Mouse (Mus musculus) central nervous system, embryonic 18 days (tissue): ENCODE results near the gene Krtap5-2. TPM values are rescaled to one million over a fixed set of nuclear protein-coding genes. Genes with fewer than 3 reads are reported as not detected.

ENCODE experiments used
- polyA plus RNA-seq: library from polyadenylated mRNA; depleted of rRNA; stranded (reverse); fragments of >200 nt; gene quantifications from 2 replicates; pipeline ENCODE4 v1.2.3, GENCODE M21; 2012; rRNA removed

The Krtap5-2 gene
- not detected in 2 replicates for polyA plus RNA-seq

DNA sequence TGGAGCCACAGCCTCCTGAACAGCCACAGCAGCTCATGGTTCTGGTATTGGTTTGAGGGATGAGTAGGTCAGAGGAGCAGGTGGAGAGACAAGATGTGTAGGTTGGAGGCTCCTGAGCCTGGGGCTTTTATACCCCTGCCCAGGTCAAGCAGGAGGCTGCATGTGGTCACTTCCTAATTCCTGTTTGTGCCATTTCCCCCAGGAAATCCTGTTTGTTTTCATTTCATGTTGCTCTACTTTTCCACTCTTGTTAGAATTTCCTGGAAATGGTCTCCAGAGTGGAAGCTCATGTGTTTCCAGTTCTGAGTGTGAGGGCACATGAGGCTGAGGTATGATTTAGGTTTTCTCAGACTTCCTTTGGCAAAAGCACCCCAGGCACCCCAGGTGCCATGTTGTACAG lies at the start of gene Krtap5-2:
Gene Krtap5-2, minus strand, starts transcription at position 101 of the 400 bp plus-strand sequence.

DNA sequence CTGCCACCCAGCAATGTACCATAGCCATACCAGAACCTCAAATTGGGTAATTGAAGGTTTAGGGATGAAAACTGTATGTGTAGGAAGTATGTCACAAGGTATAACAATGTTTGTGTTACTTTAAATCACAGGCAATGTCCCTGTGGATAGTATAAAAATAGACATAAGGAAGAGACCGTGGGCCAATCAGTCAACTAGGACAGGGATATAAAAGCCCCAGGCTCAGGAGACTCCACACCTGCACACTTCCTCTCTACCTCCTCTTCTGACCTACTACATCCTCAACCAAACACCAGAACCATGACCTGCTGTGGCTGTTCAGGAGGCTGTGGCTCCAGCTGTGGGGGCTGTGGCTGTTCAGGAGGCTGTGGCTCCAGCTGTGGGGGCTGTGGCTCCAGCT lies 35.8 kb upstream of the Krtap5-2 start, which contains the start of gene Gm7579:
Gene Gm7579, plus strand, starts transcription at position 301 of the 400 bp plus-strand sequence.

DNA sequence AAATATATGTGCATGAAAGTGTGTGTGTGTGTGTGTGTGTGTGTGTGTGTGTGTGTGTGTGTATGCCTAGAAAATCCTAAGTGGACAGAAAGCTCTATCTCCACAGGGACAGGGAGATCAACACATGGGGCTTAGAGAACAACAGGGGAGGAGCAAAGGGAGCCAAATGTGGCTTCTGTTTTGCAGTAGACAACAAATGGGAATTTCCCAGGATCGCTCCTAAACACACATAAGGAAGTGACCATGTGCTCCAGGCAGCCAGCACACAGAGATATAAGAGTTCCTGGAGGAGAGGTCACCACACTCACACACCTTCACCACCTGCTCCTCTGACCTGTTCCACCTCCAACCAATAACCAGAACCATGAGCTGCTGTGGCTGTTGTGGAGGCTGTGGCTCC lies 25.3 kb upstream of the Krtap5-2 start, which contains the start of gene Krtap5-3:
Gene Krtap5-3, plus strand, starts transcription at position 301 of the 400 bp plus-strand sequence.

DNA sequence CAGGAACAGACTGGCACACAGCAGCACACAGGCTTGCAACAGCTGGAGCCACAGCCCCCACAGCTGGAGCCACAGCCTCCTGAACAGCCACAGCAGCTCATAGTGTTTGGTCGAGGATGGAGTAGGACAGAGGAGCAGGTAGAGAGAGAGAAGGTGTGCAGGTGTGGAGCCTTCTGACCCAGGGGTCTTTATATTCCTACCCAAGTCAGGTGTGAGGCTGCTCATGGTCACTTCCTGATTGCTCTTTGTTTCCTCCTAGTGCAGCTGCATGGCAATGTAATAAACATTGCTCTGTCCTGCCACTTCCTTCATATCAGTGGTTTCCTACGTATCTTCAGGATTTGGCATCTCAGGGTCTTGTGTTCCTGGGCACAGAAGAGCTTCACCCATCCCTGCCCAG lies 14.5 kb upstream of the Krtap5-2 start, which contains the start of gene Gm10153:
Gene Gm10153, minus strand, starts transcription at position 101 of the 400 bp plus-strand sequence.

DNA sequence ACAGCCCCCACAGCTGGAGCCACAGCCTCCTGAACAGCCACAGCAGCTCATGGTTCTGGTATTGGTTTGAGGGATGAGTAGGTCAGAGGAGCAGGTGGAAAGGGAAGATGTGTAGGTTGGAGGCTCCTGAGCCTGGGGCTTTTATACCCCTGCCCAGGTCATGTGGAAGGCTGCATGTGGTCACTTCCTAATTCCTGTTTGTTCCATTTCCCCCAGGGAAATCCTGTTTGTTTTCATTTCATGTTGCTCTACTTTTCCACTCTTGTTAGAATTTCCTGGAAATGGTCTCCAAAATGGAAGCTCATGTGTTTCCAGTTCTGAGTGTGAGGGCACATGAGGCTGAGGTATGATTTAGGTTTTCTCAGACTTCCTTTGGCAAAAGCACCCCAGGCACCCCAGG lies 10.2 kb downstream of the Krtap5-2 start, which contains the start of gene Gm4553:
Gene Gm4553, minus strand, starts transcription at position 101 of the 400 bp plus-strand sequence.

DNA sequence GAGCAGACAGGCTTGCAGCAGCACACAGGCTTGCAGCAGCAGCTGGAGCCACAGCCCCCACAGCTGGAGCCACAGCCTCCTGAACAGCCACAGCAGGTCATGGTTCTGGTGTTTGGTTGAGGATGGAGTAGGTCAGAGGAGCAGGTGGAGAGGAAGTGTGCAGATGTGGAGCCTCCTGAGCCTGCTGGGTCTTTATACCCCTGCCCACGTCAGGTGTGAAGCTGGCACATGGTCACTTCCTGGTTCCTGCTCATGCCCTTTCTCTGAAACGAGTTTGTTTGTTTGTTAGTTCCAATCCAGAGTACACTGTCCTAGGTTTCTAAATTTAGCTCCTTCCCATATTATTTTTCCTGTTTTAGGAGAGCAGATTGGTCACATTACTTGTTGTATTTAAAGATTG lies 18.8 kb downstream of the Krtap5-2 start, which contains the start of gene Gm29735:
Gene Gm29735, minus strand, starts transcription at position 101 of the 400 bp plus-strand sequence.

DNA sequence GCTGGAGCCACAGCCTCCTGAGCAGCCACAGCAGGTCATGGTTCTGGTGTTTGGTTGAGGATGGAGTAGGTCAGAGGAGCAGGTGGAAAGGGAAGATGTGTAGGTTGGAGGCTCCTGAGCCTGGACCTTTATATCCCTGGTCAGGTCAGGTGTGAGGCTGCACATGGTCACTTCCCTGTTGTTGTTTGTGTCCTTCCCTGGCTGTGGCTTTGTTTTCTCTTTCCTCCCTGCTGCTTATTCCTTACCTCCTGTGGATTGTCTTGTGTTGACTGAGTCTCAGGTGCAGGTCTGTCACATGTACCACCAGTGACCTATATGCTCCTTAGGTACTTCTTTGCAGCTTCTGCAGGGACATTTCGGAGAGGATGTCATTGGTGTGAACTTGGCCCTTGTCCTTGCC lies 31.3 kb downstream of the Krtap5-2 start, which contains the start of gene Gm45337:
Gene Gm45337, minus strand, starts transcription at position 101 of the 400 bp plus-strand sequence.

DNA sequence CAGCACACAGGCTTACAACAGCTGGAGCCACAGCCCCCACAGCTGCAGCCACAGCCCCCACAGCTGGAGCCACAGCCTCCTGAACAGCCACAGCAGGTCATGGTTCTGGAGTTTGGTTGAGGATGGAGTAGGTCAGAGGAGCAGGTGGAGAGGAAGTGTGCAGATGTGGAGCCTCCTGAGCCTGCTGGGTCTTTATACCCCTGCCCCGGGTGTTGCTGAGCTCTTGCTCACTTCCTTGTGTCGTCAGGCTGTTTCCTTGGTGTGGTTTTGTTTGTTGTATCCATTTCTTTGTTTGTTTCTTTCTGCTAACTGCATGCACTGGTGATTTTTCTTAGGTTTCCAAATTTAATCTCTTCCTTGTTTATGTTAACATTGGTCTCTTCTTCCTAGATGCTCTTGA lies 39.9 kb downstream of the Krtap5-2 start, which contains the start of gene Gm39115:
Gene Gm39115, minus strand, starts transcription at position 101 of the 400 bp plus-strand sequence.

Other genes with a start within 250 kb of the Krtap5-2 start
- 128 and 141 TPM in 2 replicates for gene Brsk2, start 226.3 kb downstream of the Krtap5-2 start, polyA plus RNA-seq
- gene Mob2, start 114.9 kb downstream of the Krtap5-2 start, polyA plus RNA-seq = 39.0 and 41.2 TPM in 2 replicates
- gene Dusp8, start 80.2 kb downstream of the Krtap5-2 start, polyA plus RNA-seq = 88.4 and 113 TPM in 2 replicates
- gene Gm45618, start 55.3 kb downstream of the Krtap5-2 start, polyA plus RNA-seq = not detected in 2 replicates
- not detected in 2 replicates for gene Gm39115, start 40.0 kb downstream of the Krtap5-2 start, polyA plus RNA-seq
- gene Gm45337, start 31.4 kb downstream of the Krtap5-2 start, polyA plus RNA-seq = not detected in 2 replicates
- gene Gm29735, start 18.9 kb downstream of the Krtap5-2 start, polyA plus RNA-seq = not detected in 2 replicates
- gene Gm4553, start 10.3 kb downstream of the Krtap5-2 start, polyA plus RNA-seq = not detected in 2 replicates
- gene Gm10153, start 14.4 kb upstream of the Krtap5-2 start, polyA plus RNA-seq = not detected in 2 replicates
- not detected in 2 replicates for gene Krtap5-3, start 25.4 kb upstream of the Krtap5-2 start, polyA plus RNA-seq
- 0.13 TPM in 1 of 2 replicates, not detected in the other for gene Gm7579, start 35.9 kb upstream of the Krtap5-2 start, polyA plus RNA-seq
- not detected in 2 replicates for gene Krtap5-5, start 54.0 kb upstream of the Krtap5-2 start, polyA plus RNA-seq
- gene Gm40460, start 65.1 kb upstream of the Krtap5-2 start, polyA plus RNA-seq = not detected in 2 replicates
- not detected in 2 replicates for gene Gm2431, start 82.3 kb upstream of the Krtap5-2 start, polyA plus RNA-seq
- gene Gm4559, start 98.4 kb upstream of the Krtap5-2 start, polyA plus RNA-seq = not detected in 2 replicates
- not detected in 2 replicates for gene Krtap5-1, start 121.1 kb upstream of the Krtap5-2 start, polyA plus RNA-seq
- gene Krtap5-4, start 127.5 kb upstream of the Krtap5-2 start, polyA plus RNA-seq = not detected in 2 replicates
- gene Ifitm10, start 197.7 kb upstream of the Krtap5-2 start, polyA plus RNA-seq = 6.9 and 7.4 TPM in 2 replicates
- gene Gm49369, start 206.7 kb upstream of the Krtap5-2 start, polyA plus RNA-seq = 0.28 and 0.48 TPM in 2 replicates
- 186 and 196 TPM in 2 replicates for gene Ctsd, start 212.0 kb upstream of the Krtap5-2 start, polyA plus RNA-seq